Comparison of ENCODE assay signal across 8 mouse cellular contexts in genomic region chr12:95692948-95693650, GRCm38 (mm10). TPM values are rescaled to one million over a fixed set of nuclear protein-coding genes. Genes with fewer than 3 reads are reported as not detected.
DNase-seq lines count a peak whose midpoint lies in the region; ATAC-seq and TF ChIP-seq lines count a peak whose summit lies in the region.

No protein-coding gene starts in this region.

- TF ChIP-seq POLR2A in spleen, adult 2 months (IDR thresholded peaks at IDR 0.05; ENCODE audit: low read depth, low read length) = no peak

- TF ChIP-seq CTCF in spleen, adult 2 months (IDR thresholded peaks at IDR 0.05; ENCODE audit: extremely low read depth, insufficient read depth, insufficient read length, insufficient replicate concordance) = no peak

- peaks cover 8% of the 10 kb centered on the region for H3K27me3 ChIP-seq in spleen, adult 2 months (ENCODE audit: control insufficient read depth, insufficient read depth, low read length)
- peaks cover 10% of the 10 kb centered on the region; the same call in 1 of the 2 replicates for H3K27me3 ChIP-seq in hindbrain, embryonic 13.5 days
- H3K27me3 ChIP-seq in midbrain, embryonic 15.5 days (replicated peaks) = 0 out of 2 replicates have a peak, but pooled peaks cover 3% of the 10 kb centered on the region

- no peaks in the 10 kb centered on the region for H3K9me3 ChIP-seq in hindbrain, embryonic 13.5 days
- no peaks in the 10 kb centered on the region for H3K9me3 ChIP-seq in midbrain, embryonic 15.5 days

- peak; percentile 2 for DNase-seq in gastrocnemius, adult 18-20 months (ENCODE audit: low spot score)
- DNase-seq in gastrocnemius, adult 8-10 months (ENCODE audit: low spot score in 2 of 2) = no peak
- DNase-seq in spleen, adult 2 months (ENCODE audit: low read depth in 1 of 2, low spot score in 2 of 2) = no peak
- DNase-seq in spleen, postnatal 14 days (ENCODE audit: low spot score in 2 of 2) = no peak
- DNase-seq in c-Kit-positive CD71-positive TER-119-positive erythroid progenitor cells, embryonic 14.5 days (ENCODE audit: low spot score) = no peak
- no peak for DNase-seq in spleen, adult 18-20 months

- peak overlapping the region; percentile 88 for H3K9ac ChIP-seq in hindbrain, embryonic 13.5 days
- peak overlapping the region; percentile 69 for H3K9ac ChIP-seq in midbrain, embryonic 15.5 days

- H3K36me3 ChIP-seq in spleen, adult 2 months (ENCODE audit: control insufficient read depth, insufficient read depth, low read length) = no peaks in the 10 kb centered on the region
- no peaks in the 10 kb centered on the region for H3K36me3 ChIP-seq in hindbrain, embryonic 13.5 days
- no peaks in the 10 kb centered on the region for H3K36me3 ChIP-seq in midbrain, embryonic 15.5 days (replicated peaks)

- peak overlapping the region; percentile 3; the same call in 1 of the 2 replicates for H3K4me3 ChIP-seq in spleen, adult 2 months (ENCODE audit: extremely low read depth, insufficient read depth, insufficient read length)
- peak overlapping the region; percentile 82 for H3K4me3 ChIP-seq in hindbrain, embryonic 13.5 days
- peak overlapping the region; percentile 83 for H3K4me3 ChIP-seq in midbrain, embryonic 15.5 days

- H3K4me1 ChIP-seq in spleen, adult 2 months (ENCODE audit: control insufficient read depth, insufficient read depth, insufficient read length) = no peaks in the 10 kb centered on the region
- peaks cover 46% of the 10 kb centered on the region for H3K4me1 ChIP-seq in hindbrain, embryonic 13.5 days (replicated peaks)
- H3K4me1 ChIP-seq in midbrain, embryonic 15.5 days = peaks cover 34% of the 10 kb centered on the region

- peak overlapping the region; percentile 76 for H3K4me2 ChIP-seq in hindbrain, embryonic 13.5 days
- peak overlapping the region; percentile 87 for H3K4me2 ChIP-seq in midbrain, embryonic 15.5 days

- H3K27ac ChIP-seq in spleen, adult 2 months (ENCODE audit: insufficient read depth, low read length) = no peak overlapping the region
- peak overlapping the region; percentile 61 for H3K27ac ChIP-seq in hindbrain, embryonic 13.5 days
- H3K27ac ChIP-seq in midbrain, embryonic 15.5 days = peak overlapping the region; percentile 87

- WGBS in spleen, adult 2 months = 6% methylated on average over 13 of the region's 13 CpGs
- WGBS in hindbrain, embryonic 13.5 days = 2% methylated on average over 13 of the region's 13 CpGs
- 4% methylated on average over 13 of the region's 13 CpGs for WGBS in midbrain, embryonic 15.5 days

- ATAC-seq in hindbrain, embryonic 13.5 days (ENCODE audit: low FRiP score) = no peak
- no peak for ATAC-seq in midbrain, embryonic 15.5 days (replicated peaks)

RNA-seq across cellular contexts. Expression of gene Flrt2, which starts 1.1 kb away (rescaled TPM):
- total RNA-seq in gastrocnemius, adult 18-20 months (2021) = 1 to 10 TPM; 3.8 to 8.2 TPM
- total RNA-seq in gastrocnemius, adult 8-10 months (2022) = 1 to 10 TPM; 4.5 to 6.6 (median 5.8) TPM
- 0.92 and 1.2 TPM in 2 replicates for polyA plus RNA-seq in spleen, adult 2 months (2012; rRNA removed)
- polyA plus RNA-seq in hindbrain, embryonic 13.5 days (2015; fragmentation: Nextera tagmentation; extraction: Ambion mirVana) = 26.4 and 27.9 TPM in 2 replicates
- 25.1 and 25.4 TPM in 2 replicates for polyA plus RNA-seq in midbrain, embryonic 15.5 days (2015; fragmentation: Nextera tagmentation; extraction: Ambion mirVana)

Comparison
In these comparisons a context has a peak if more than half of its experiments do, and no peak if none do; other contexts are left out.
1. H3K4me3 ChIP-seq: peak in every context shown above with its lines; median percentile 83 in midbrain, embryonic 15.5 days; 82 in hindbrain, embryonic 13.5 days; 3 in spleen, adult 2 months.
2. RNA of gene Flrt2, which starts 1.1 kb away (polyA plus RNA-seq): 26.4 to 27.9 TPM in hindbrain, embryonic 13.5 days and 25.1 to 25.4 TPM in midbrain, embryonic 15.5 days; 0.92 to 1.2 TPM in spleen, adult 2 months; every median in the first group is over 10 times any median in the second.